Mouse (Mus musculus): Measurements from ENCODE around the gene Grik5.

Grik5 gene

GRCm38 (mm10) chr7:25071979-25072715 is at the start of gene Grik5, which contains the start of gene Zfp574:
Grik5 (minus strand) TSS chr7:25072346.
Zfp574 (plus strand) TSS chr7:25072567.
- in situ Hi-C loops (cut with MboI, MseI) = no loop called here

- in situ Hi-C loops (cut with MboI, MseI) = no loop called here
Observed at GRCm38 (mm10) chr7:25121240-25121786, 49.2 kb upstream of the Grik5 start.

DNA sequence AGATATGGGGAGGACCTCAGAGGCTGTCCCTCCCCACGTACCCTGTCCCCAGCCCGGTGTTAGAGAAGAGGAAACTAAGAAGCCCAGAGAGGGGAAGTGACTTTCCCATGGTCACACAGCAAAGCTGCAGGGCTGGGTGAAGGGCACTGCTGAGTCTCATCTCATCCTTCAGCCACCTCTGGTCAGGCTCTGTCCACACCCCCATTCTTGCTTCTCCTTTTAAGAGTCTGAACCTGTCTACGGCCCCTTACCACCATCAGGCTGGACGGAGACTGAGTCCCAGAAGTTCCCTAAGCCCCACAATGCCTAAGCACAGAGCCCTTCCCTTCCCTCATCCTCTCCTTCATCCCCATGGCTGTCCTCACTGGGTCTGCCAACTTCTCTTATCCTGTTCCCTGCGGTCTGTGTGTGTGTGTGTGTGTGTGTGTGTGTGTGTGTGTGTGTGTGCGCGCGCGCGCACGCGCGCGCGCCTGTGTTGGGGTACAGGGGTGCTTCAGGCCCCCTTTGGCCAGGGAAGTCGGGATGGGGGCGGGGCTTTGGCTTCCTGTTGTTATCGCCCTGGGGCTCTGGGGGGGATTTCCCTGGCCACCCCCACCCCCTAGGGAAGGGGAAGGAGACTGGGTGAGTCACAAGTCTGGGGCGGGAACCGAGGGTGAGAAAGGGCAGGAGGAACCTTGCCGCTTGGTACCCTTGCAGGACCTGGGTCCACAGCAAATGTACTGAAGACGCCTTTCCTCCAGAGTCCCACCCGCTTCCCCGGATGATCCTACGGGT is 48.1 kb upstream of the Grik5 start:
- in situ Hi-C loops (cut with MboI, MseI) = no loop called here

- in situ Hi-C loops (cut with MboI, MseI) = no loop called here
Observed at GRCm38 (mm10) chr7:25112956-25113603, 40.9 kb upstream of the Grik5 start.

DNA sequence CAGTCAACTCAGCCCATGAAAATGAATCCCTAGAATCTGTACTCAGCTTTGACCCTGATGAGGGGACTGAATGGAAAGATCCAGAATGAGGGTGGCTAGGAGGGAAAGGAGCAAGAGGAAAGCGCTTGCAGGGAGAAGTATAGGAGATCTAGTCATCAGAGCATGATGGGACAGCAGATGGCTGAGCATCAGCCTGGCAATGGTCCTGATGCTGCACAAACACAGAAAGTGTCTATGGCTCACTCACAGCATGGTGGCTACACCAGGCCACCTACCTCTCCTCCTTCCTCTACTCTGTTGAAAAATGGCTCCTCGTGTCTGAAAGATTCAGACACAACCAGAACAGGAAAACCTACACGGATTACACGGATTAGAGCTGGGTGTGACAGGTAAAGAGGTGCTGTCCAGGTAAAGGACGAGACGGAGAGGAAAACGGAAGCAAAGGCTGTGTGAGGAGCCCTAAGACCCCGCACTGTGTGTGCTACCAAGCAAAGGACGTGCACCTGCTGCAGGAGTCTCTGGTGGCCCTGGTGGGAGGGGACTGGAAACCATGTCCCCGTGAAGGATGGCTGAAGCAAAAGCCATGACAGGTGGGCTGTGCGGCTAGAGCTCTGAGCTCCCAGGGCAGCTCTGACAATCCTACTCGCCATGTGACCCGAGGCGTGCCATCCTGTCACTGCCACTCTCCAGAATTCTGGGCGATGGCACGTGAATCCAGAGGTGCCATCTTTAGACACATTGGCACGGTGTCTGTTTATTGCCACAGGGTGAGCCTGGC is 40.2 kb upstream of the Grik5 start:
- in situ Hi-C loops (cut with MboI, MseI) = no loop called here

DNA sequence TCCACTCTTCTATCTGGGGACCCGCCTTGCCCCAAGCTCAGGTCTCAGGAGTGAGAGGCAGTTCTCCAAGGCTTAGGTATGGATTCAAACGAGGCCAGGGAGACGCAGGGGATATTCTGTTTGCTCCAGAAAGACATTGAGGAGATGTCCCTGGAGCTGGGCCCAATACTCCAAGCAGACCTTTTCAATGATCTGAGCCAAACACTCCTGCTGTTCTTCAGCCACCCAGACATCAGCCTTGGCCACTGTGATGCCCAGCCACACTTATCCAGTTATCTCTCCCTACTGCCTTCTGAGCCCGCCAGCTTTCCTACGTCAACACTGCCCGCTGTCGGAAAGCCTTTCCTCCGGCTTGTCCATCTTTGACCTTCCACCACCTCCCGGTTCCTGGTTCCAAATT is 38.2 kb upstream of the Grik5 start:
- in situ Hi-C loops (cut with MboI, MseI) = no loop called here

DNA sequence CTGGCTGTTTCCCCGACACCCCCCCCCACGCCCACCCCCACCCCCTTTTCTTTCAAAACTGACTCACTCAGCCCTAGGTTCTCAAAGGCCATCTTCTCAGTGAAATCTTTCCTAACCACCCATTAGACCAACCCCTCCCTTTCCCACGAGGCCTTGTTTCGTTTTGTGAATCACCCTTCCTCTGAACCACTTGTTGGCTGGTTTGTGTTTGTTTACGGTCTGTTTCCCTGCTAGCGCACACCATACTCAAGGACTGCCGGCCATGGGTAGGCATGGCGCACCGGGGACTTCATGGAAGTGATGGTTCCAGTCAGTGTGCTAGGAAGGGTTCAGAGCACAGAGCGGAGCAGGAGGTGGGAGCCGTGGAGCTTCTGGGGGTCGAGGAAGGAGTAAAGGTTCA is 37.2 kb upstream of the Grik5 start:
- in situ Hi-C loops (cut with MboI, MseI) = no loop called here

DNA sequence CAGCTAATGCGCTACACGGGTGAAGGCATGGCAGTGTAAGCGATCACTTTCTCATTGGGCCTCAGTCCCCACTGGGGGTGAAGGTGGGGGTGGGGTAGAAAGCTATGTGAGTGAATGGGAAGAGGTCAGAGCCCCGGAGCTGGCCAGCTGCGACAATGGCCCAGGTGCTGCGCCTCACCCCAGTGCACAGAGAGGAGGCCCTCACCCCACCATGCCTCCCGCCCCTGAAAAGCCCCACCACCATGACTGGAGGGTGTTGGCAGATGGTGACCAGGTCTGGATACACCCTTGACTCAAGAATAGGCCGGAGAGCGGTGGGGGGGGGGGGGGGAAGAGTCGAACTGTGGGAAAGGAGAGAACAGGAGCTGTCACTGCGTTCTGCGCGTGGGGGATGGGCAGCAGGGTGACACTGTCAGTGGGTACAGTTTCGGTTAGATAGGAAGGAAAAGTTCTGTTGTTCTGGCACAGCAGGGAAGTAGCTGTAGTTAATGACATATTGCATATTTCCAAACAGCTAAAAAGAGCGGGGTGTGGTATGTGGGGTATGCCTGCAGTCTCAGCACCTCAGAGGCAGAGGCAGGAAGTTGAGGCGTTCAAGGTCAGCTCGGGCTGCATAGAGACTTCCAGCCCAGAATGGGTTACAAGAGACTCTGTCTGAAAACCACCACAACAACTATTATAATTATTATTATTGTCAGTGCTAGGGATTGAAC is 34.8 kb upstream of the Grik5 start:
- in situ Hi-C loops (cut with MboI, MseI) = no loop called here

DNA sequence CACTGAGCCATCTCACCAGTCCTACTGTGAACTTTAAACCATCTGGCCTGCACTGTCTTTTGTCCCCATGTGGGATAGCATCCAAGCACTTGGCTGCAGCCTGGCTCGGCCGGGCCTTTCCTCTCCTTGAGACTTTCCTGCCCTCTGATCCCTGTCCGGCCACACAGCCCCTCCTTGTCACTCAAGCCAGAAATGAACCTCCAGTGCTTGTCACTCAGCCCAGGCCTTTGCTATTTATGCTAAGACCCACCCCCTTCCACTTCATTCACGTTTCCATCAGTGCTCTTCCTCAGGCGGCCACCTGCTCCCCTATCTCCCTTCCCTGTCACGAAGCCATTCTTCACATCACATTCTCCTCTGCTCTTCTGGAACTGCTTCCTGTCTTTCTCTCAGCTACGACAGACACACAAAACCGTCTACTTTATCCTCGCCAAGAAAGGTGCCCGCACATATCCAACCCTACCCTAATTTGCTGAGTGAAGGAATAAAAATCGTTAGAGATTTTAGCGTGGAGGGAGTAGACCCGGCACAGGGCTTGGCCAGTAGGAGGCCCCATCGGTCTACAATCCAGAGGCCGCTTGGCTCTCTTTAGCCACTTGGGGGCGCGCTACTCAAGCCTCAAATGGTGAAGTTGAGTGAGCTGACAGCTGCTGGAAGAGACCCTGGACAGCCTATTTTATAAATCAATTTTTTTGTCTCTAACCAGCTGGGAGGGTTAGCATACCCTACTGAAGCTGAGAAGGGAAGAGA is 33.4 kb upstream of the Grik5 start:
- in situ Hi-C loops (cut with MboI, MseI) = no loop called here

DNA sequence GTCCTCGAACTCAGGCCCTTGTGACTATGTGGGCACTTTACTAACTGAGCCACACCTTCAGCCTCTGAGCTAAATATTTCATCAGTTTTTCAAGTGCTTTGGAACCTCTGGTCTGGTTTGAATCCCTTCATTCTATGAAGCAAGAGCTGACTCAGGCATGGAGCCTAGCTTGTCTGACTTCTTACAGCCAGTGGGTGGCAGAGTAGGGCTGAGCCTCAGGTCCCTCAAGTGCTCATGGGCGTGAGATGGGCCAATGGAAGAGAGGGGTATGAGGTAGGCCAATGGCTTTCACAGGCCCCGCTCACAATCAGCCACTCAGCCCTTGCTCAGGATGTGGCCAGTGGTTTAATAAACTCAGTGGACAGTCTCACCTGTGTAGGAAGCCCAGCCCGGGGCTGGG is 27.4 kb upstream of the Grik5 start:
- in situ Hi-C loops (cut with MboI, MseI) = loop anchor here (5.0 kb wide), 1 partner anchor 88 kb away; no protein-coding TSS in a partner anchor

DNA sequence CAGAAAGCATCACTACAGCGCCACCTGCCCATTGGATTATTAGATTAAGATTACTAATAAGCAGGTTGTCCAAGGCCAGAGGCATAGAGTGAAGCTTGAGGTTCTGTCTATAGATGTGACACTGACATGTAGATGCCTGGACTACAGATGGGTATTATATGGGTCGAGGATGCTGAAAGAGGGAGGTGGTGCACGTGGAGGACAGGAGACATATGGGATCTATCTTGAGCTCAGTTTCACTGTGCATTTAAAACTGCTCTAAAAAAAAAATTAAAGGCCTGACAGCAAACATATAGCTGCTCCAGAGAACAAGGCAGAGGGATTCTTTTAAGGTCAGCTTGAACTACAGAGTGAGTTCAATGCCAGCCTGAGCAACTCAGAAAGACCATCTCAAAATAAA is 26.0 kb upstream of the Grik5 start:
- in situ Hi-C loops (cut with MboI, MseI) = loop anchor here (5.0 kb wide), 1 partner anchor 89 kb away; no protein-coding TSS in a partner anchor

DNA sequence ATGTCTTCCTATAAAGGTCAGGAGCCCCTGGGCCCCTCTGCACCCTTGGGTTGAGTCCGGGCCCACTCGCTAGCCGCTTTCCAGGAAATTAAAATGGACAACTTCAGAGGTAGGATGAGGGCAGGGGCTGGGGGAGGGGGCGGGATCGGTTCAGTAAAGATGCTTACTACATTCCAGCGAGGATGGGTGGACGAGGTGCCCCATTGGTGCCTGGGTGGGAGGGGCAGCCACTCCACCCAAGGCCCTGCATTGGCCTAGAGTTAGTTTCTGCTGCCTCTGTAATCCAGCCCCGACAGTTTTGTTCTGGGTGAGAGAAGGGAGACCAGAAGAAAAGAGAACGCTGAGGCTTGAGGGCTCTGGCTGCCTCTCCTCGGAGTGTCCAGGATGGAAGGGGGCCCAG is 17.7 kb upstream of the Grik5 start:
- in situ Hi-C loops (cut with MboI, MseI) = no loop called here

- in situ Hi-C loops (cut with MboI, MseI) = no loop called here
Observed at GRCm38 (mm10) chr7:25088968-25089367, 16.8 kb upstream of the Grik5 start.

DNA sequence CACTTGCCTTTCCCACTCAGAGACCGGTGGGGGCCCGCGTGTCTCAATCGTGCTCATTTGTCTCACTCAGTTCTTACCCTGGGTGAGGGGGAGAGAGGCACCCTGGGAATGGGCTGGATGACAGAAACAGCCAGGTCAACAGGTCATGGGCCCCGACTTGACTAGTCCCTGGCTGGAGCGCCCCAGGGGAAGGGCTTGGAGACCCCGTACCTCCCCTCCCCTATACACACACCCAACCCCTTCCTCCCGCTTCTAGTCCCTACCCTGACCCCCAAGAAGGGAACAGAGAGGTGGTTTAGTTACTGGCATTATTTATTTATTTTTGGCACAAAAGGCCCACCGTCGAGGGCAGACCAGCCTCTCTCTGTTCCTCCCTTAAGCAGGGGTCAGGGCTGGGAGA is 16.4 kb upstream of the Grik5 start:
- in situ Hi-C loops (cut with MboI, MseI) = no loop called here

- in situ Hi-C loops (cut with MboI, MseI) = no loop called here
Observed at GRCm38 (mm10) chr7:25087972-25088371, 15.8 kb upstream of the Grik5 start.

DNA sequence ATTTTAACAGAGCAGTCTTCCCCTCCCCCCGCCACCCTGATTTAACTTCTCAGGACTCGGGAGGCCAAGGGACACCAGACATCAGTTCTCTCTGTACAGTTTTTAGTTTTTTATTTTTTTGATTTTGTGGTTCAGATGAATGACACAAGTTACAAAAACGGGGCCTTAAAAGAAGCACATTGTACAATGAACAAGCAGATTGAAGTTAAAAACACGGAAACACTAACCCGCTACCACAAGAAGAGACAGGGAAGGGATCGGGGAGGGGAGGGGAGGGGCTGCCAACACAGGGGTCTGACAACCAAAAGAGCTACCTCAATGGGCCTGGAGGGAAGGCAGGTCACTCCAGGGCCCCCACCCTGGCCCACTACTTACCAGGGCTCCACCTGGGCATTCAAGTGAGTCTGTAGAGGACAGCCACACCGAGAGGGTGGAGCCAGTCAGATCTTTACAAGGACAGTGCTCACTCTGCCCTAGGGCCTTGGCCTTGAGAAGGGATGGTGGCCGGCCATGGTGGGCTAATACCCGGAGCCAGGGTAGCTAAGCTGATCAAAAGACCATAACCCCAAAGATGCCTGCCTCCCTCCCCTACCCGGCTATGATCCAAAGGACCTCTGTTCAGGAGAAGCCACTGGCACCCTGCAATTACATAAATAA is 15.2 kb upstream of the Grik5 start:
- in situ Hi-C loops (cut with MboI, MseI) = no loop called here

DNA sequence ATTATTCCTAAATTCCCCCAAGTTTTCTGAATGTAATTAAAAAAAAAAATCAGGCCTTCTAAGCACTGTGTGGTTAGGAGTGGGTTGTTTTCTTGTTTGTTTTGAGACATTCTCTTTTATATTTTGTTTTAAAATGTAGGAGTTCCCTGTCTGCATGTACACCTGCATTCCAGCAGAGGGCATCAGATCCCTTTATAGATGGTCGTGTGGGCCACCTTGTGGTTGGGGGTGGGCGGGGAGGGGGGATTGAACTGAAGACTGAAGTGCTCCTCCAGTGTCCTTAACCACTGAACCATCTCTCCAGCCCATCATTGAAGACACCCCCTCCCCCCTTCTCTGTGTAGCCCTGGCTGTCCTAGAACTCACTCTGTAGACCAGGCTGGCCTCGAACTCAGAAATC is 14.5 kb upstream of the Grik5 start:
- in situ Hi-C loops (cut with MboI, MseI) = no loop called here

DNA sequence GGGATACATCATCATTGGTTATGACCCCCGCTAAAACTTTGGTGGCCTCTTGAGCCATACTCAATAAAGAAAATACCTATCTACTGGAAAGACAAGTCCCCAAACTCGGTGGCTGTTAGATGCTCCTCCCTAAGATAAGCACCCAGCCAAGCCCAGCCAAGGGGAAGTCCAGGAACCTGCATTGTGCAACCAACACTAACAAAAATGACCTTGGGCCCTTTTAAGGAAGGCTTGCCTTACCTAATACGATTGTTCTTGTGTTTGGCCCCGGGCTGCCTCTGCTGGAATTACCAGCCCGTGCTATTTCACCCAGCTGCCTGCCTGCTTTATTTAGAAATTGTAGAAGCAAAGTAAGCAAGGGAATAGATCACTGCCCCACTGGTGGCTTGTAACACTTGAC is 12.5 kb upstream of the Grik5 start:
- in situ Hi-C loops (cut with MboI, MseI) = no loop called here

GRCm38 (mm10) chr7:25082510-25082909 is 10.4 kb upstream of the Grik5 start:
- in situ Hi-C loops (cut with MboI, MseI) = no loop called here

DNA sequence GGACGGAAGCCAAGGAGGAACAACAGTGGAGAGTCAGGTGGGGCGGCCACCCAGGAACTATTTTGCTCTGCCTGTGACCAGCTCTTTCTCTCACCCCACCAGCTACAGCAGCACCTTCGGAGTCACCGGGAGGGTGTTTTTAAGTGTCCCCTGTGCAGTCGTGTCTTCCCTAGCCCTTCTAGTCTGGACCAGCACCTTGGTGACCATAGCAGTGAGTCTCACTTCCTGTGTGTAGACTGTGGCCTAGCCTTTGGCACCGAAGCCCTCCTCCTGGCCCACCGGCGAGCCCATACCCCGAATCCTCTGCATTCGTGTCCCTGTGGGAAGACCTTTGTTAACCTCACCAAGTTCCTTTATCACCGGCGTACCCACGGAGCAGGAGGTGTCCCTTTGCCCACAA is 8.3 kb upstream of the Grik5 start:
- in situ Hi-C loops (cut with MboI, MseI) = no loop called here

Data from T-helper 2 cell (primary cell).